Mouse (Mus musculus): ENCODE data around the gene Skint7. TPM values are rescaled to one million over a fixed set of nuclear protein-coding genes. Genes with fewer than 3 reads are reported as not detected.
"Not testable (repeated sequence)": the region's sequence is repeated elsewhere in the genome, so short reads cannot be mapped to it uniquely, and the experiment has no call there.

Skint7 gene
- not detected for total RNA-seq (2021)

DNA sequence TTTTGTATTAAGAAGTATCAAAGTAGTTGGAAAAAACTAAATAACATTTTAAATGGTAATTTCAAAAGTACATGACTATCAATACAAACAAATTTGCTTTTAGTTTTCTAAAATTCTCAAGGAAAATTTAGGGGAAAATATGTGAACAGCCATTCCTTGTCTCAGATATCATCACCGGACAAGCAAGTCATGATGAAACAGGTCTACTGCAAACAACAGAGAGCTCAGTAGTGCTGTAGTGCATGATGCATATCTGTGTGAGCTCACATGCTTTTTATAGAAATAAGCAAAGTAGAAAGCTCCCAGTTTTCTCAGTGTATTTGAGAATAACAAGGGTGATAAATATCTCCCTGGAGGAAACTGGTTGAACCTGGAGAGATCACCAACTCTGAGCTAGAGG lies at the start of gene Skint7:
Gene Skint7, plus strand, starts transcription at position 301 of the 400 bp plus-strand sequence.
- no peak for DNase-seq (ENCODE audit: low spot score)
- intact Hi-C loops (cut with DNase I) = no loop called here

GRCm38 (mm10) chr4:111961309-111961708 lies 11.4 kb upstream of the Skint7 start:
- no peak for DNase-seq (ENCODE audit: low spot score)
- intact Hi-C loops (cut with DNase I) = no loop called here

DNA sequence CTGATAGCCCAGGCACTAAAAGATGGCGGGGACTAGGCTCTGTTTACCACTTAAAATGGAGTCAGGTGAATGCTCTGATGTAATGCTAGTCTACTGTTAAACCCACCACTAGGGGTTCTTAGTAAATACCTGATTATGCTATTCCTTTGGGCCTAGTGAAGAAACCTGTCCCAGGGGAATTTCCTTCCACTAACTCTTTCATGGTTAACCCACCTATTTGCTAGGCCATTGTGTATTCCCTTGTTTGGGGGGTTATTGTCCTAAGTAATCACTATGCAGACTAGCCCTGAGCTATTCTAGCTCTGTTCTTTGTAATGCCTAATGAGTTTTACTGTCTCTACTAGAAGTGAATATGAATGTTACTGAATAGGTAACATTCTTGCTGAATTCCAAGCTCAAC lies 9.5 kb upstream of the Skint7 start:
- DNase-seq (ENCODE audit: low spot score); intact Hi-C loops (cut with DNase I): not testable (repeated sequence)

GRCm38 (mm10) chr4:111963669-111964068 lies 9.1 kb upstream of the Skint7 start:
- intact Hi-C loops (cut with DNase I) = no loop called here
- no peak for DNase-seq (ENCODE audit: low spot score)

DNA sequence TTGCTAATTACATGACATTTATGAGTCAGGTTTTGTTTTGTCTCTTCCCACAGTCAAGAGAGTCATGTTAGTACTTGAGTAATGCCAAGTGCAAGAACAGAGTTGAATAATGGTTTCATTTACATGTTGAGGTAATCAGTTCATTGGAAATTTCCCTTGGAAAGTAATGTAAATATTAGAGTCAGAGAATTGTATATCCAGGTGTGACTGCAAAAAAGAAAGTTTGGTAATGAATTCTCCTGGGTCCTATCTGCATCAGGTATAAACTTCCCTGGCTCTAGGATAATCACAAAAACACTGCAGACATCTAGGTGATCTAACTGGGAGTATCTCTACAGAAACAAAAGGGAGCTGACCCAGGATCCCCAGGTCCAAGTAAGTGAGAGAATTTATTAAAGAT lies 33.2 kb downstream of the Skint7 start, which contains the start of gene Skint1:
Gene Skint1, plus strand, starts transcription at position 301 of the 400 bp plus-strand sequence.
- intact Hi-C loops (cut with DNase I) = no loop called here

More for the DNA sequence above, 33.2 kb downstream of the Skint7 start, which contains the start of gene Skint1:
- no peak for DNase-seq (ENCODE audit: low spot score)

Other genes starting within 250 kb of the Skint7 start
- gene Slc5a9, start 70.0 kb upstream of the Skint7 start, total RNA-seq (2021) = not detected
- gene Skint8, start 53.5 kb upstream of the Skint7 start, total RNA-seq (2021) = not detected
- gene Skint1, start 33.3 kb downstream of the Skint7 start, total RNA-seq (2021) = not detected
- gene Skint4, start 99.1 kb downstream of the Skint7 start, total RNA-seq (2021) = not detected

Measured in heart, postnatal 25 days (tissue).